Mouse (Mus musculus) lung, adult 2 months (tissue): ENCODE results near the gene Gabrg1. TPM values are rescaled to one million over a fixed set of nuclear protein-coding genes. Genes with fewer than 3 reads are reported as not detected.

Experiments used
- DNase-seq: peaks from one replicate; pipeline ENCODE4 v3.0.0; 2022
- H3K4me1 ChIP-seq: fragments of 200-500 bp; 2 replicates; pipeline ENCODE4 v1.6.1; 2011; ENCODE audit warnings: low read length; ENCODE audit not compliant: control insufficient read depth, insufficient read depth
- H3K4me3 ChIP-seq: fragments of 200-500 bp; replicated peaks from 2 replicates; pipeline ENCODE3; 2011; ENCODE audit warnings: low read depth, mild to moderate bottlenecking, control low read depth, low read length; ENCODE audit errors: extremely low read depth
- CTCF ChIP-seq: fragments of 200-500 bp; IDR thresholded peaks from 2 replicates; pipeline ENCODE4 v1.5.1; 2011; ENCODE audit warnings: mild to moderate bottlenecking, low read length, control low read depth; ENCODE audit not compliant: insufficient read depth
- POLR2A ChIP-seq: fragments of 200-500 bp; IDR thresholded peaks from 2 replicates; pipeline ENCODE4 v1.6.1; 2011; ENCODE audit warnings: low read depth, mild to moderate bottlenecking, control low read depth, low read length, borderline replicate concordance; ENCODE audit errors: extremely low read depth
- WGBS: fragments of 180-500 bp; shearing (Covaris S2); methylation state at CpG from one replicate; pipeline ENCODE4 v1.1.7; 2018; 5-methylcytosine and 5-hydroxymethylcytosine counted together
- polyA plus RNA-seq: library from polyadenylated mRNA; depleted of rRNA; stranded (reverse); fragments of >200 nt; gene quantifications from 2 replicates; pipeline ENCODE4 v1.2.3, GENCODE M21; 2012; rRNA removed

Gene Gabrg1
- not detected in 2 replicates for polyA plus RNA-seq

- TF ChIP-seq CTCF (no peak), POLR2A (no peak)
- Histone ChIP-seq H3K4me1 (no peaks in the 10 kb centered on the region), H3K4me3 (no peak within 1 kb of the TSS)
- DNase-seq = no peak
- 4% methylated on average over 19 of the region's 19 CpGs for WGBS
Measured at GRCm38 (mm10) chr5:70842192-70843095, at the start of gene Gabrg1. Gene Gabrg1 (minus strand): TSS chr5:70842617.

GRCm38 (mm10) chr5:70884026-70884425 lies 41.6 kb upstream of the Gabrg1 start:
- no peak for TF ChIP-seq POLR2A
- no peak for TF ChIP-seq CTCF
- no peak overlapping the region for H3K4me3 ChIP-seq
- no peak for DNase-seq
- WGBS = 64% methylated on average over 3 of the region's 3 CpGs
- no peaks in the 10 kb centered on the region for H3K4me1 ChIP-seq

DNA sequence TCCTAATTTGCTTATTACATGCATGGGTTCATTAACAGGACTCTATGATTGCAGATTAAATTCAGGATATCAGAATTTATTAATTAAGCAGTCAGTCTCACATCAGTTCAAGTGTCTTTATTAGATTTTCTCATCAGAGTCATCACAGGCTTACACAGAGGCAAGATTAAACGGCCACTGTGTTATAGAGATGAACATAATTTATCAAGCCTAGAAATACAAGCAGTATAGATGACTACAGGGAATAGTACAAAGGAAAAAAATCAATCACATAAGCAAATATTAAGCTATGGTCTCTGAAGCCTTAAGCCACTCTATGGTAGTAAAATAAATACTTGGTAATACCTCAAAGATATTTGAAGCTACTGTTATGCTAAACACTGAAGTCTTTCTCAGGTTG lies 27.7 kb upstream of the Gabrg1 start:
- no peak overlapping the region for H3K4me3 ChIP-seq
- DNase-seq = no peak
- no peaks in the 10 kb centered on the region for H3K4me1 ChIP-seq
- no peak for TF ChIP-seq CTCF
- TF ChIP-seq POLR2A = no peak
- 57% methylated on average over 1 of the region's 1 CpGs for WGBS

DNA sequence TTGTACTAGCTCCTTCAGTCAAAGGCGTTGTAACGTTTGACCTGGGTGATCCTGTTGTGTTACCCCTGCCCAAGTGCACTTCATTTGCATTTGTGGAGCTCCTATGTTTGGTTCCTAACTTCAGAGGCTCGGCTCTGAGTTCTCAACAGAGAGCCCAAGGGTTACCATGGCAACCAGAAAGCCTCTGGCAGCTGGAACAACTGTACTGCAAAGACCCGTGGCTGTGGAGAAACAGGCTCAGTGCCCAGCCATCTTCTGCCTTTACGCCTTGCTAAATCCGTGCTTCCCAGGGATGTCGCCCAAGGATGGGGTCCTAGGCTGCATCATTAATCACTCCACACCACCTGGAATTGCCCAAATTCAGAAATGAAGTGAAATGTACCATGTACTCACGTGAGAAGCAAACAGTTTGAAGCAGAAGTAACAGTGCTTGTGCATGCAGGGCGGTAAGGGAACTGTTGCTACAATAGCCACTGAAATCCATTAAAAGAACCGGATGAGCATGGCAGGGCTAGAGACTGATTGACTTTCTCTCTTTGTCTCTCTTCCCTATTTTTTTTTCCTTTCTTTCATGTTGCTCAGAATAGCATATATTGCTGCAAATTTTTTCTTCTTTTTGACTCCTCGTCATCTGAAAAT lies 798 bp upstream of the Gabrg1 start:
- no peak for DNase-seq
- Histone ChIP-seq H3K4me1 (no peaks in the 10 kb centered on the region), H3K4me3 (no peak overlapping the region)
- WGBS = 15% methylated on average over 11 of the region's 11 CpGs
- TF ChIP-seq CTCF (no peak), POLR2A (no peak)

DNA sequence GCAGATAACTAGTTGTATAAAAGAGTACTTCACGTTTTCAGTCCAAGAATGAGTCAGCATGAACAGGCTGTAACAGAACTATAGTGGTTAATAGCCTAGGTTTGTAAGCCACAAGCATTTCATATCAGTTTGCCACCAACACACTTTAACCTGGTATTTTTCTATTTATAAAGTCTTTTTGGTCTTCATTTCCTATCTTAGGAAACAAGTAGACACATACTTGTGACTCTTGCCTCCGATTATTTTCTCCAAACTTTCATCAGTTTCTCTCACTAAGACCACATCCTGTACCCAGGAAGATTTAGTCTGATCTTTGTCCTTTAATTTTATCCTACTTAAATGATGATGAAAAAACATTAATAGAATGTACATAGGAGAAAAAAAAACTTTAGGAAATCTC lies 23.7 kb downstream of the Gabrg1 start:
- Histone ChIP-seq H3K4me1 (no peaks in the 10 kb centered on the region), H3K4me3 (no peak overlapping the region)
- no peak for DNase-seq
- WGBS = 61% methylated on average over 2 of the region's 2 CpGs
- TF ChIP-seq POLR2A = no peak
- TF ChIP-seq CTCF = no peak

DNA sequence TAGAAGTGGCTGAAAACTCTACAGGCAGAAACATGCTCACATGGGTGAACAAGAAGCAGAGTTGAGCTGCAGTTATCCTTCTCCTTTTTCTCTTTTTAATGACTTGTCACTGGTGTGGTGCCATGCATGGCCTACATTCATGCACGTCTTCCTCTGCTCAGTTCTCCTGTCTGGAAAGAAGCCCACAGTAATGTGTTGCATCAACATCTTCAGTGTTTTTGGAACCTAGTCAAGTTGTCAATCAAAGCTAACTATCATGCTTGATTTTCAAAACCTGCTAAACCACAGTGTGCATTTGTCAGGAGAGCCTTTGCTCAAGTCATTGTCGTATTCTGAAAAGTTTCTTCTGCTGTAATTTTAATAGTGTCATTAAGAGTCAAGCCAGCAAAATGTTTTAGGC lies 106.3 kb downstream of the Gabrg1 start:
- 66% methylated on average over 2 of the region's 2 CpGs for WGBS
- no peak overlapping the region for H3K4me3 ChIP-seq
- TF ChIP-seq POLR2A (no peak), CTCF (no peak)
- no peaks in the 10 kb centered on the region for H3K4me1 ChIP-seq
- no peak for DNase-seq

DNA sequence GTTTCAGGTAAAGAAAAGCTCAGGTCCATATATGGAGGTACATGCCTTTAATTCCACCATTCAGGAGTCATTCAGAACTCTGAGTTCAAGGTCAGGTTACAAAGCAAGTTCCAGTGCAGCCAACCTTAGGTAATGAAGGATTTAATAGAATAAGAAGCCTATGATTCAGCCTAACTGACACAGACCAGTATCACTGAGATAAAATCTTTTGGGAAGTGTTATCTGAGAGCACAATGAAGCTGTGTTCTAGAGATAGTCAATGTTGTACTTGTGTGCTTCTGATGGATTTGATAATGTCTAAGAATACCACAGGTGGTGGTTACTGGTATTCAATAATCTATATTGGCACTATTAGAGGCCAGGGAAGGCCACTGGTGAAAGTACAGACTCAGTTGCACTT lies 138.1 kb downstream of the Gabrg1 start:
- DNase-seq = no peak
- TF ChIP-seq CTCF (no peak), POLR2A (no peak)
- no peak overlapping the region for H3K4me3 ChIP-seq
- H3K4me1 ChIP-seq = no peaks in the 10 kb centered on the region
